Mouse (Mus musculus) G1E (cell line): ENCODE measurements around the gene Agbl3. TPM values are rescaled to one million over a fixed set of nuclear protein-coding genes. Genes with fewer than 3 reads are reported as not detected.

Source experiments
- ATAC-seq: 2 replicates; pipeline ENCODE4 v1.8.0; 2016; ENCODE audit warnings: mild to moderate bottlenecking; ENCODE audit not compliant: insufficient number of reproducible peaks, poor library complexity, low FRiP score, severe bottlenecking; ENCODE audit errors: extremely low read depth
- DNase-seq: peaks from one replicate; pipeline ENCODE4 v3.0.0; 2012; ENCODE audit warnings: low spot score
- H3K27me3 ChIP-seq: 2 replicates; pipeline ENCODE4 v1.6.1; 2012; ENCODE audit warnings: mild to moderate bottlenecking, low read length, inconsistent platforms; ENCODE audit not compliant: insufficient read depth
- H3K36me3 ChIP-seq: replicated peaks from 2 replicates; pipeline ENCODE3; 2012; ENCODE audit warnings: mild to moderate bottlenecking, inconsistent platforms
- H3K4me1 ChIP-seq: 2 replicates; pipeline ENCODE4 v1.6.1; 2012; ENCODE audit warnings: low read depth, low read length, inconsistent platforms, mixed read lengths; ENCODE audit not compliant: insufficient read depth
- H3K4me3 ChIP-seq: 2 replicates; pipeline ENCODE4 v1.5.1; 2012; ENCODE audit warnings: low read depth, mild to moderate bottlenecking, inconsistent platforms, low read length, moderate library complexity, mixed read lengths
- H3K9me3 ChIP-seq: replicated peaks from 2 replicates; pipeline ENCODE4 v1.6.1; 2012; ENCODE audit warnings: inconsistent platforms
- CTCF ChIP-seq: IDR thresholded peaks from 2 replicates; pipeline ENCODE4 v1.5.1; 2012; ENCODE audit warnings: low read depth, low read length, inconsistent platforms, mixed read lengths
- GATA1 ChIP-seq: IDR thresholded peaks from 2 replicates; pipeline ENCODE4 v1.6.1; 2012; ENCODE audit warnings: borderline replicate concordance, low read length, inconsistent platforms, mixed read lengths
- GATA2 ChIP-seq: IDR thresholded peaks from 2 replicates; pipeline ENCODE4 v1.6.1; 2012; ENCODE audit warnings: low read depth, low read length, inconsistent platforms, borderline replicate concordance
- POLR2AphosphoS5 ChIP-seq: IDR thresholded peaks from 2 replicates; pipeline ENCODE4 v1.6.1; 2012; ENCODE audit warnings: low read depth, low read length, inconsistent platforms; ENCODE audit not compliant: insufficient replicate concordance
- TAL1 ChIP-seq: conservative IDR thresholded peaks from 2 replicates; pipeline ENCODE4 v1.6.1; 2012; ENCODE audit warnings: low read depth, low read length, inconsistent platforms, mixed read lengths
- polyA plus RNA-seq: library from polyadenylated mRNA; stranded (reverse); fragments of >175 nt; gene quantifications from 2 replicates; pipeline ENCODE4 v1.2.3, GENCODE M21; 2012
- total RNA-seq, 2 experiments: library from RNA; stranded (forward) in 1 of 2; stranded (reverse) in 1 of 2; fragments of 200-1000 nt in 1 of 2; fragments of >200 nt in 1 of 2; fragmentation: Nextera tagmentation in 1 of 2; gene quantifications; 2 replicates each; pipeline ENCODE4 v1.2.3; 2014 to 2017

The Agbl3 gene
- total and polyA plus RNA-seq, 3 experiments, result 0.22 TPM; not detected in 2

- TF ChIP-seq CTCF, result no peak
- TF ChIP-seq GATA2, result no peak
- TF ChIP-seq TAL1, result no peak
- TF ChIP-seq GATA1, result no peak
- TF ChIP-seq POLR2AphosphoS5, result no peak
- peaks cover 78% of the 10 kb centered on the region for H3K4me1 ChIP-seq
- H3K36me3 ChIP-seq, result peaks cover 22% of the 10 kb centered on the region
- DNase-seq, result no peak
- no peaks in the 10 kb centered on the region for H3K27me3 ChIP-seq
- H3K4me3 ChIP-seq, result no peak overlapping the region; the same call in 1 of the 2 replicates
- H3K9me3 ChIP-seq, result no peaks in the 10 kb centered on the region
- no peak for ATAC-seq
Observed at GRCm38 (mm10) chr6:34868507-34869217, 88.4 kb downstream of the Agbl3 start.

GRCm38 (mm10) chr6:34869225-34869915 is 89.1 kb downstream of the Agbl3 start:
- TF ChIP-seq CTCF (no peak), GATA2 (no peak), POLR2AphosphoS5 (no peak), TAL1 (no peak), GATA1 (no peak)
- Histone ChIP-seq H3K9me3 (no peaks in the 10 kb centered on the region), H3K27me3 (no peaks in the 10 kb centered on the region), H3K4me3 (peak overlapping the region; percentile 28; the same call in 1 of the 2 replicates), H3K36me3 (peaks cover 29% of the 10 kb centered on the region), H3K4me1 (peaks cover 79% of the 10 kb centered on the region)
- DNase-seq (peak; percentile 75), ATAC-seq (peak; percentile 70)

GRCm38 (mm10) chr6:34870136-34870535 is 89.9 kb downstream of the Agbl3 start:
- no peaks in the 10 kb centered on the region for H3K27me3 ChIP-seq
- peaks cover 37% of the 10 kb centered on the region for H3K36me3 ChIP-seq
- TF ChIP-seq GATA1, result no peak
- no peak for TF ChIP-seq TAL1
- no peak for TF ChIP-seq GATA2
- TF ChIP-seq CTCF, result no peak
- TF ChIP-seq POLR2AphosphoS5, result no peak
- peak overlapping the region; percentile 28; the same call in 1 of the 2 replicates for H3K4me3 ChIP-seq
- ATAC-seq (no peak), DNase-seq (no peak)
- no peaks in the 10 kb centered on the region for H3K9me3 ChIP-seq
- H3K4me1 ChIP-seq, result peaks cover 85% of the 10 kb centered on the region

- no peak overlapping the region for H3K4me3 ChIP-seq
Observed at GRCm38 (mm10) chr6:34870724-34871123, 90.5 kb downstream of the Agbl3 start.

DNA sequence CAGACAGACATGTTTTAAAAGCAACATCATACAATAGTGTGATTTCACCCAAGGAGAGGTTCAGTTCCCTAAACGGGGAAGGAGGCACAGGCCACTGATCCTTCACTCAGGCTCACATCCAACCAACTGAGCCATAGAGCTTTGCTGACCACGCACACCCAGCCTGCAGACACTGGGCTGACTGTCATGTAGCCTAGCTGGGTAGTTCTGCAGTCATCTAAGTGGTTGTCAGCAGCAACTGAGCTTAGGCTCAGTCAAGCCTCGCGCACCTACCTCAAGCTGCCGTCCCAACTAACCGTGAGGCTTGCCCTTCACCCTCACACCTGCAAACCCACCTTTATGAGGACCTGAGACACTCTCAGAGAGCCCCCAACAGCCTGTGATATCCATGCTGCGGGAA is 91.7 kb downstream of the Agbl3 start:
- Histone ChIP-seq H3K36me3 (peaks cover 53% of the 10 kb centered on the region), H3K27me3 (no peaks in the 10 kb centered on the region), H3K4me1 (peaks cover 87% of the 10 kb centered on the region), H3K4me3 (no peak overlapping the region), H3K9me3 (no peaks in the 10 kb centered on the region)
- no peak for TF ChIP-seq POLR2AphosphoS5
- TF ChIP-seq CTCF, result no peak
- no peak for TF ChIP-seq GATA1
- no peak for TF ChIP-seq TAL1
- no peak for TF ChIP-seq GATA2
- no peak for ATAC-seq
- no peak for DNase-seq

More at GRCm38 (mm10) chr6:34870724-34871123, 90.5 kb downstream of the Agbl3 start:
- Histone ChIP-seq H3K36me3 (peaks cover 43% of the 10 kb centered on the region), H3K9me3 (no peaks in the 10 kb centered on the region), H3K4me1 (peaks cover 85% of the 10 kb centered on the region), H3K27me3 (no peaks in the 10 kb centered on the region)
- no peak for TF ChIP-seq CTCF
- TF ChIP-seq GATA2, result no peak
- no peak for TF ChIP-seq GATA1
- TF ChIP-seq TAL1, result no peak
- ATAC-seq (no peak), DNase-seq (no peak)

DNA sequence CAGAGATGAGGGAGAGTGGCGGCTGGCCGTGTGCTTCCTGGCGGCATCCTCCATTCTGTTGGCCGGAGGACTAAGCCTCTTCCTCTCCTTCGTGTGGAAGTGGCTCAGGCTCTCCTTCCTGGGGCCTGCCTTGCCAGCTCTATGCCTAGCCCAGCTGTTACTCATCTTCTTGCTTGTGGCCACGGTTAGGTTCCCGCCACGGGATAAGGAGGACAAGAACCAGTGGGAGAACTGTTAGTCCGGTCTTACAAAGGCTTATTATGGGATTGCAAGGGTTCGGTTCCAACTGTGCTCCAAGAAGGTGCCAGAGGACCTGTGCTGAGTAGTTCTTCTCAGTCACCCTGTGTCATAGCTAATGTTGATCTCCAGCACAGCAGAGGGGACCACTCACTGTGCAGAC is 92.6 kb downstream of the Agbl3 start:
- no peaks in the 10 kb centered on the region for H3K9me3 ChIP-seq
- TF ChIP-seq CTCF (no peak), POLR2AphosphoS5 (no peak), GATA2 (no peak), GATA1 (no peak), TAL1 (no peak)
- peaks cover 84% of the 10 kb centered on the region for H3K4me1 ChIP-seq
- no peak for DNase-seq
- no peak overlapping the region for H3K4me3 ChIP-seq
- H3K27me3 ChIP-seq, result no peaks in the 10 kb centered on the region
- ATAC-seq, result no peak
- H3K36me3 ChIP-seq, result peaks cover 53% of the 10 kb centered on the region
